Mouse (Mus musculus): ENCODE data around the gene Map4k1.

DNA sequence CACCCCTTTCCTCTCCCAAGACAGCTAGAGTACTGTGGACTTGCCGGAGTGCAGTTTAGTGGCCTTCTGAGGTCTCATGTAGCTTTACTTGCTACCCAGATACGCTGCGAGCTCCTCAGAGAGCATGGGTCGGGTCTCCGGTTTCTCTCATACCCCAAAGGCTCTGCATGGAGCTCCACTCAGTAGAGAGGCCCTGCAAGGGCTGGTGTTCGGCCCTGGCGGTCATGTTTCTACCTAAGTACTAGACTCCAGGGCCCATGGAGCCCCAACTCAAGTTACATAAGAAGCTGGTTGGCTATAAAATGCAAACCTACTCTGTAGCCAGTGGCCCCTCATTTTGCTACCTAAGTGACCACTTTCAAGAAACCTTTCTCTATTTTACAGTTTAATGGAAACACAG is 33.1 kb upstream of the Map4k1 start:
- no peak for TF ChIP-seq CTCF (IDR thresholded peaks at IDR 0.05; ENCODE audit: insufficient read depth, low read depth, low read length)
- no peak for TF ChIP-seq POLR2A (IDR thresholded peaks at IDR 0.05; ENCODE audit: insufficient read depth, low read depth, low read length)

Data from olfactory bulb, adult 2 months (tissue).